Comparison of ENCODE assay signal across 13 mouse cellular contexts in the genomic region with DNA sequence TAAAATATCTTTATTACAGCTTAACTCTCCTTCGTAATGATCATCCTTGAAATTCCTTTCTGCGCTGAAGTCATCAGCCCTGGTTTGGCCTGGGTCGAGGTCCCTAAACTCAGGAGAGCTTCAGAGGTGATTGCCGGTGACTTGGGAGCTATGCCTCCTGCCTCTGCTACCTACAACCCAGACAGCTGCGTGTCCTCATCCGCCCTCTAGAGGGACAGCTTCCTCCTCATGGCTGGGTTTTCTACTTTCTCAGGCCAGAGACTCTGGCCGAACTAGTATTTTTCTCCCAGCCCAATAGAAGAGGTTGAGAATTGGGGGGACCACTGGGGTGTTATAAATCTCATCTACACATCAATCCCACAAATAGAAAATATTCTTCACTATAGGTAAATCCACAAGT. TPM values are rescaled to one million over a fixed set of nuclear protein-coding genes. Genes with fewer than 3 reads are reported as not detected.
DNase-seq lines count a peak whose midpoint lies in the region; ATAC-seq and TF ChIP-seq lines count a peak whose summit lies in the region.
"Had no signal": no experiment of that assay in that cellular context is flagged by ENCODE, and none has a peak within 500 bp of the region (broad histone marks: within the 10 kb centered on the region; RNA-seq: fewer than 3 reads in every experiment).

No protein-coding gene starts in this region.

- no peak overlapping the region for H3K9ac ChIP-seq in embryonic facial prominence, embryonic 11.5 days (replicated peaks; ENCODE audit: low read length)
- H3K9ac ChIP-seq in midbrain, embryonic 15.5 days = no peak overlapping the region
- H3K9ac ChIP-seq: midbrain, embryonic 12.5 days had no signal

- H3K9me3 ChIP-seq in embryonic facial prominence, embryonic 11.5 days (replicated peaks; ENCODE audit: control insufficient read depth, low read length) = no peaks in the 10 kb centered on the region
- no peaks in the 10 kb centered on the region for H3K9me3 ChIP-seq in embryonic facial prominence, embryonic 10.5 days
- no peaks in the 10 kb centered on the region for H3K9me3 ChIP-seq in E14TG2a.4 (ENCODE audit: low read length)
- H3K9me3 ChIP-seq in midbrain, embryonic 15.5 days = no peaks in the 10 kb centered on the region

- DNase-seq in embryonic facial prominence, embryonic 11.5 days (ENCODE audit: low spot score) = peak; percentile 18
- DNase-seq in embryonic facial prominence, embryonic 10.5 days (ENCODE audit: low spot score) = no peak
- DNase-seq in lung, adult 2 months = no peak
- DNase-seq in lung, postnatal 14 days = no peak
- DNase-seq in embryo, embryonic 11 days = peak; percentile 34
- DNase-seq in left cerebral cortex, adult 11 months (ENCODE audit: low spot score) = no peak
- DNase-seq: left cerebral cortex, postnatal 4 days had no signal

- H3K27ac ChIP-seq in embryonic facial prominence, embryonic 11.5 days (replicated peaks; ENCODE audit: low read depth, low read length) = no peak overlapping the region
- no peak overlapping the region for H3K27ac ChIP-seq in embryonic facial prominence, embryonic 10.5 days (replicated peaks)
- H3K27ac ChIP-seq in midbrain, embryonic 15.5 days = no peak overlapping the region
- H3K27ac ChIP-seq: midbrain, embryonic 12.5 days had no signal

- no peak overlapping the region for H3K4me3 ChIP-seq in embryonic facial prominence, embryonic 11.5 days (ENCODE audit: low read depth, low read length)
- H3K4me3 ChIP-seq in embryonic facial prominence, embryonic 10.5 days = no peak overlapping the region
- no peak overlapping the region for H3K4me3 ChIP-seq in lung, adult 2 months (replicated peaks; ENCODE audit: extremely low read depth, low read depth, low read length)
- H3K4me3 ChIP-seq in E14TG2a.4 (replicated peaks; ENCODE audit: low read length) = no peak overlapping the region
- H3K4me3 ChIP-seq in midbrain, embryonic 15.5 days = no peak overlapping the region
- H3K4me3 ChIP-seq: erythroblast, embryonic 14.5 days; midbrain, embryonic 12.5 days had no signal

- 54% methylated on average over 7 of the region's 7 CpGs for WGBS in embryonic facial prominence, embryonic 11.5 days
- 56% methylated on average over 7 of the region's 7 CpGs for WGBS in embryonic facial prominence, embryonic 10.5 days
- WGBS in lung, adult 2 months = 51% methylated on average over 7 of the region's 7 CpGs
- whole genome bisulfite sequencing in midbrain, embryonic 15.5 days = 63% methylated on average over 7 of the region's 7 CpGs

- H3K36me3 ChIP-seq in embryonic facial prominence, embryonic 11.5 days (replicated peaks; ENCODE audit: control insufficient read depth, insufficient read depth, low read depth, low read length) = no peaks in the 10 kb centered on the region
- no peaks in the 10 kb centered on the region for H3K36me3 ChIP-seq in embryonic facial prominence, embryonic 10.5 days (replicated peaks)
- no peaks in the 10 kb centered on the region for H3K36me3 ChIP-seq in E14TG2a.4 (ENCODE audit: insufficient read depth, low read length)
- H3K36me3 ChIP-seq in midbrain, embryonic 15.5 days (replicated peaks) = no peaks in the 10 kb centered on the region
- H3K36me3 ChIP-seq: midbrain, embryonic 12.5 days had no signal

- no peaks in the 10 kb centered on the region for H3K4me1 ChIP-seq in embryonic facial prominence, embryonic 11.5 days (ENCODE audit: control insufficient read depth, insufficient read depth, low read length)
- H3K4me1 ChIP-seq in embryonic facial prominence, embryonic 10.5 days = peaks cover 1% of the 10 kb centered on the region; the same call in 1 of the 2 replicates
- no peaks in the 10 kb centered on the region for H3K4me1 ChIP-seq in lung, adult 2 months (ENCODE audit: control insufficient read depth, insufficient read depth, low read length)
- H3K4me1 ChIP-seq in E14TG2a.4 (replicated peaks; ENCODE audit: low read depth, low read length) = peaks cover 3% of the 10 kb centered on the region
- peaks cover 2% of the 10 kb centered on the region; the same call in 1 of the 2 replicates for H3K4me1 ChIP-seq in midbrain, embryonic 15.5 days
- H3K4me1 ChIP-seq: midbrain, embryonic 12.5 days had no signal

- H3K4me2 ChIP-seq in embryonic facial prominence, embryonic 11.5 days (ENCODE audit: low read depth, low read length) = no peak overlapping the region
- H3K4me2 ChIP-seq in midbrain, embryonic 15.5 days = no peak overlapping the region
- H3K4me2 ChIP-seq: heart, embryonic 11.5 days; midbrain, embryonic 12.5 days had no signal

- no peak for TF ChIP-seq POLR2A in lung, adult 2 months (IDR thresholded peaks at IDR 0.05; ENCODE audit: borderline replicate concordance, extremely low read depth, low read depth, low read length)

- no peak for ATAC-seq in embryonic facial prominence, embryonic 11.5 days (replicated peaks; ENCODE audit: insufficient number of reproducible peaks, low FRiP score, low TSS enrichment, low read depth)
- no peak for ATAC-seq in midbrain, embryonic 15.5 days (replicated peaks)
- ATAC-seq: intestine, embryonic 16.5 days had no signal

- no peaks in the 10 kb centered on the region; the same call in 1 of the 2 replicates for H3K27me3 ChIP-seq in embryonic facial prominence, embryonic 11.5 days (ENCODE audit: control insufficient read depth, insufficient read depth, low read length)
- H3K27me3 ChIP-seq in embryonic facial prominence, embryonic 10.5 days (replicated peaks; ENCODE audit: low read depth, poor library complexity, severe bottlenecking) = no peaks in the 10 kb centered on the region
- peaks cover 8% of the 10 kb centered on the region; the same call in 1 of the 2 replicates for H3K27me3 ChIP-seq in E14TG2a.4 (ENCODE audit: insufficient read depth, low read length)
- no peaks in the 10 kb centered on the region for H3K27me3 ChIP-seq in midbrain, embryonic 15.5 days (replicated peaks)
- H3K27me3 ChIP-seq: midbrain, embryonic 12.5 days had no signal

- peak; percentile 56 for TF ChIP-seq CTCF in lung, adult 2 months (IDR thresholded peaks at IDR 0.05; ENCODE audit: insufficient read depth, low read length)
- TF ChIP-seq CTCF in E14TG2a.4 (conservative IDR thresholded peaks at IDR 0.05; ENCODE audit: low read length) = peak; percentile 34

RNA-seq across cellular contexts. Expression of gene Gxylt1, which starts 52.5 kb away (rescaled TPM):
- polyA plus RNA-seq in embryonic facial prominence, embryonic 11.5 days (2014; fragmentation: Nextera tagmentation; extraction: Ambion mirVana) = 21.1 and 22.3 TPM in 2 replicates
- 18.8 and 21.1 TPM in 2 replicates for polyA plus RNA-seq in embryonic facial prominence, embryonic 10.5 days (2016; fragmentation: Nextera tagmentation; extraction: Ambion mirVana)
- 3.8 and 6.8 TPM in 2 replicates for polyA plus RNA-seq in lung, adult 2 months (2012; rRNA removed)
- 6.1 and 7.3 TPM in 2 replicates for polyA plus RNA-seq in midbrain, embryonic 15.5 days (2015; fragmentation: Nextera tagmentation; extraction: Ambion mirVana)

Comparison
In these comparisons a context has a peak if more than half of its experiments do, and no peak if none do; other contexts are left out.
1. DNase-seq: peak in embryonic facial prominence, embryonic 11.5 days (single experiment) and embryo, embryonic 11 days (single experiment); none in embryonic facial prominence, embryonic 10.5 days (single experiment), lung, adult 2 months (single experiment), lung, postnatal 14 days (single experiment) and left cerebral cortex, adult 11 months (single experiment).